Mouse (Mus musculus) layer of hippocampus, postnatal 36 days (tissue): Measurements from ENCODE around the gene 6430548M08Rik. TPM values are rescaled to one million over a fixed set of nuclear protein-coding genes. Genes with fewer than 3 reads are reported as not detected.
A peak's percentile ranks its signal among the peaks of the same experiment; 100 is the strongest.

ENCODE experiments used
- DNase-seq, 2 experiments: peaks; one replicate each; pipeline ENCODE4 v3.0.0; 2022
- total RNA-seq, 2 experiments: library from RNA; stranded (reverse); gene quantifications; 2 replicates each; pipeline ENCODE4 v1.2.3; 2021

6430548M08Rik gene
- total RNA-seq, 2 experiments from 2014 or later: 151 to 168 TPM

DNA sequence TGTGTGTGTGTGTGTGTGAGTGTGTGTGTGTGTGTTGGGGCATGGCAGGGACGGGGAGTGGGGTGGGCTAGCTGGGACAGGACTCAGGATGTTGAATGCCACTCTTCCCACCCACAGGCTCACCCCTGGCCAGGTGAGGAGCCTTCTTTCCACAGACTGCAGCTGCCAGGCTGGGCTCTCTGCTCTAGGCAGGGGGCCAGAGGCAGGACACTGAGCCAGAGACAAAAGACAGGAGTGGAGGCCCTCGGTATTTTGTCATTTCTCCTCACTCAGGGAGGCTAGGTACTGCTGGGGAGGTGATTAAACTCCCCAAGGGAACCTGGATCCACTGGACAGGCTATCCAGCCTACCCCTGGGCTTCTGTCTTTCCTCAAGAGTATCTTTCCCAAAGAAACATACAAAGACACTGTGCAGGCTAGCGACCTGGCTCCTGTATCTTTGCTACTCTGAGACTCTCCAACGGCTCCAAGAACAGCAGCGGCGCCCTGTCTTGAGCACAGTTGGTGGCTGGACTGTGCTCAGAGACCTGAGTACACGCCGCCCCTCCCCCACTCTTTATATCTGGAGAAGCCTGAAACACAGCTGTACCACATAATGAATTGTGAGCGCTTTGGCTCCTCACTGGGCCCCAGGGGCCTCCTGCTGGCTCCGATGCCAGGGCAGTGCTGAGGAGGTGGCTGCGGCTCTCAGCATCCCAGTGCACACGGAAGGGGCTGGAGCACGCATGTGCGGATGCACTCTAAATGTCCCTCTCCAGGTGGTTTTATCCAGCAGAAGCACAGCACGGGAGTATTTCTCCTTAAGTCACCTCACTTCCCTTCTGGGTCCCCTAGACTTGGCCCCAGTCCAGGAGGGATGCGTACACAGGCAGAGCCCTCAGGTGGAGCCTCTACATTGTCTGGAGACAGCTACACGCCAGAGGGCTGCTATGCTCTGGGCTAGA lies 71.2 kb downstream of the 6430548M08Rik start:
- DNase-seq: no peak

DNA sequence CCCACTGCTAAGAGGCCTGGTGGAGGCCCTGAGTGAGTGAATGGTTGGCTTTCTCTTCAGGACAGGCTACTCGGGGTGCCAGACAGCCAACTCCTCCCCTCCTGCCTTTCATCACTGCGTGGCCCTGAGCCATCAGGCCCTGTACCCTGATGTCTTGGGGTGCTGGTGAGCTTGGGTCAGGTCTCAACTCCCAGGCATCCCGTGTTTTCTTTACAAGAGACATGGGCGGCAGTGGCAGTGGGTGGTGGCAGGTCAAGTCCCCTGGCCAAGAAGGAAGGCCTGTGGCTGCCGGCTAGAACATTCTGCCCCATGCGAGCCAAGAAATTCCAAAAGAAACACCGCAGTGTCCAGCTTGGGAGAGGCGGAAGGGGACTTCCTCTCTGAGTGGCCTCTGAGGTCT lies 72.5 kb downstream of the 6430548M08Rik start:
- DNase-seq: no peak

DNA sequence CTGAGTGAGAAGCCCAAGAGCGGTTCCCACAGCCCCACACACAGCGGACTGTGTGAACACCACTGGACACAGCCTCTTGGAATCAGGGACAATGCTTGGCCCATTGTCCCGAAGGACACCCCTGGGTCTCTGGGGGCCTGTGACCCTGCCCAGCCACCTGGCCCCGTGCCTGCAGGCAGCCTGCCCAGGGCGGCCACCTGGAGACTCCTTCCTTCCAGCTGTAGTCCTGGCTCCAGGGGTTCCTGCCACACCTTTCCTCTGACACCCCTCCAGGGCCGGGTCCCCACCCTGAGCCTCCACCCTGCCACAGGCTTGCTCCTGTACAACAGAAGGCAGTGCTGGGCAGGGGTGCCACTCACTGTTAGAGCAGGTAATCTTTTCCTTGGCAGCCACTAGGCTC lies 74.6 kb downstream of the 6430548M08Rik start:
- DNase-seq: no peak

DNA sequence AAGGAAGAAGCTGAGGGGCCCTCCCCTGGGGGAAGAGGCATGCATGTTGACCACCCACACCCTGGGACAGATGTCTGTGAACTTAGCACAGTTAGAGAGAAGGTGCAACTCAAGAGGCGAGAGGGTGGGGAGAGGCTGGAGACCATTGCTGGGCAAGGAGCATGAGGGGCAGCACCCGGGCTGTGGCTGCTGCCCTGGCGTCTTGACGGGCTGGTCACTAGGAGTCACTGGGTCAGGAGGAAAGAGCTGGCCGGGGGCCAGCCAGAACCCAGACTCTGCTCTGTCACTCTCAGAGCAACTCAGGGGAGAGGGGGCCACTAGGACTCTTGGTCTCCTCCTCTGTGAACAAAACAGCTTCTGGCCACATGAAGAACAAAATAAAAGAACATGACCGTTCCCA lies 75.5 kb downstream of the 6430548M08Rik start:
- DNase-seq: no peak

DNA sequence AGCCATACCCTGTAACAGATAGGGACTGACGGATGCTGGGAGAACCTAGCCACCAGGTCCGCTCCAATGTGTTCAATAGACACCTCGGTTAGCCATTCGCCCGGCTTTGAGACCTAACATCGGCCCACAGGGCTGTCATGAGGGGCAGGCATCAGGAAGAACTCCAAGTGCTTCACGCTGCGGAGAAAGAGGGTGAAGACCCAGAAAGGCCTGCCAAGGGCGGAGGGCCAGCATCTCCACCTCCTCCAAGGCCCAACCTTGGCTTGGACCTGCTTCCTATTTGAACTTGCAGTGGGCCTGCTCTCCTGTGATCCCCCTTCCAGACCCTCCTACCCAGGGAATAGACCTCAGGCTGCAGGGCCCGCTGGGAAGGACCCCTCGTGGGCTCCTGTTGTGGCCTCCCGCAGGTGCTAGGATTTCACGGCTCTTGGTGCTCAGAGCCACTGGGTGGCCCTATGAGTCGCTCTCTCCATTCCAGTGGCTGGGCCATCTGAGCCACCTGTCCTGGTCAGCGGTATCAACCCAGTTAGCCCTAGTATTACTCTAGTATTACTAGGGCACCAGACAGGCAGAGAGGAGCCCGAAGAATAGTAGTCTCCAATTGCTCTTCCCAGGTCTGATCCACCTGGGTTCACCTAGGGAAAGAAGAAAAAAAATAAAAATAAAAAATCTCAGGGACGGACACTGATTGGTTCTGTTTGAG lies 76.3 kb downstream of the 6430548M08Rik start:
- DNase-seq: no peak

DNA sequence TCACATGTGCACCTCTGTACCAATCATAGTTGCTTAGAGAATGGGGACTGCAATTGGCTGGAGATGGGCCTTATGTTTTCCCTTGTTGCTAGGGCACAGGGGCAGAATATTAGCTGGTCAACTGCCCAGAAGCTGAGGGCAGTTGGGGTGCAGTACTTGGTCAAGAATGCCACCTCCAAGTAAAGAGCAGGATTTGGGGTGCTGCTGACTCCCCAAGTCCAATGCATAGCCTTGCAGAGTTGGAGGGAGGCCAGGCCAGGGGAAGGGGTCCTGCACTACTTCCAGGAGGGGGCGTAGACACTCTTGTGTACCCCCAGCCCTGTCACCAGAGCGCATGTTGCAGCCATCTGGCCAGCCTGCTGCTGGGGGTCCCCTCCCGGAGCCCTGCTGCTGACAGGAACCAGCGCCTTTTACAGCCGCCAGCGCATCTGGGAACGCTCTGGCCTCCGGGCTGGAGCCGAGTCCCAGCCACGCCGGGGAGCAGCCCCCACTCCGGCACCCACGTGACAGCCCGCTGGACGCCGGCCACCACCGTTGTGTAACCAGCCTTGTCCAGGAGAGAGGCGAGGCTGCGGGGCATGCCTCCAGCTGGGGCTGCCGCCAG lies 77.0 kb downstream of the 6430548M08Rik start:
- DNase-seq: peak; percentile 88 to 89

DNA sequence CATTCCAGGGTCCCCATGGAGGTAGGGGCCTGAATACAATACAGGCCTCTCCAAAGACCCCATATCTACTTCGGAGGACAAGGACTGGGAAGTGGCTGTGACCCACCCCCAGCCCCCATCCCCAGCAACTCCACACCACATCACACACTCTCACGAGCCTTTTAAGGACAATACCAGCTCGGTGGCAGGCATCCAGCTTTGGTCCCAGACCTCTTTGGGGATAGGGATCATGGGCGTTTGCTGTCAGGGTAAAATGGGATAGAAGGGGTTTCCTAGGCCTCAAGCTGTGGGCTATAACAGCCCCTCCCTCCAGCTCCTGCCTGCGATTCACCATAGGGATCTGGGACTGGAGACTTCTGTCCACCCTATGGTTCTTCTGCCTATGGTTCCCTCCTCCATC lies 77.7 kb downstream of the 6430548M08Rik start:
- no peak for DNase-seq

DNA sequence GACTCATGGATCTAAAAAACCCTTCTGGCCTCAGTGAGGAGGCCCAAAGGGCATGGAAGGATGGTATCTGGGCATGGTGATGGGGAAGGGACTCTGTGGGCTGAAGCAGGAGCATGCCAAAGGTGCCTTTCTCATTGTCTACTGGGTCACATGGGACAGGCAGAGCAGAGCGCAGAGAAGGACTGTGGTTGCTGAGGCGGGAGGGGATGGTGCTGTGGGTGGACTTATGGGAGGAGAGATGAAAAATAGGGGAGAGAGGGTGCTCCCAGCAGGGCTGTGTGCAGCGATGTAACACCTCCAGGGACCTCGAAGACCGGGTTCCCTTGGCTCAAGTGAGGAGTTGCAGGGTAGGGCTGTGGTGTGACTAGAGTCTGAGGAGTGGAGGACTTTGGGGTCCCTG lies 78.2 kb downstream of the 6430548M08Rik start:
- no peak for DNase-seq

DNA sequence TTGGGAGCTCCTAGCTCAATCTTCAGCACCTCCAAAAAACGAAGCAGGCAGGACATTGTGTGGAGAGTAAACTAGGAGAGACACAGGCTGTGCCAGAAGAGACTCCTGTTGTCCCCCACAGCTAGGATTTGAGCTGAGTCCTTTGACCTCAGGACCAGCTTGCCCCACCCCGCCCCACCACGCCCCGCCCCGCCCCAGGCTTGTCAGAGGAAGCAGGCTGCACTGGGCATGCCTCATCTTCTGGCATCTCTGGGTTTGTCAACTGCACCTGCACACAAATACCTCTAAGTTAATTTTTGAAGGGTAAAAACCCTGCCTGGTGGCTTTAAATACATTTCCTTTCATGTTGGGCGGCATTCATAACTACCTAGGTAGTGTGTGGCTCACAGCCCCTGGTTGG lies 87.4 kb downstream of the 6430548M08Rik start:
- DNase-seq: no peak

DNA sequence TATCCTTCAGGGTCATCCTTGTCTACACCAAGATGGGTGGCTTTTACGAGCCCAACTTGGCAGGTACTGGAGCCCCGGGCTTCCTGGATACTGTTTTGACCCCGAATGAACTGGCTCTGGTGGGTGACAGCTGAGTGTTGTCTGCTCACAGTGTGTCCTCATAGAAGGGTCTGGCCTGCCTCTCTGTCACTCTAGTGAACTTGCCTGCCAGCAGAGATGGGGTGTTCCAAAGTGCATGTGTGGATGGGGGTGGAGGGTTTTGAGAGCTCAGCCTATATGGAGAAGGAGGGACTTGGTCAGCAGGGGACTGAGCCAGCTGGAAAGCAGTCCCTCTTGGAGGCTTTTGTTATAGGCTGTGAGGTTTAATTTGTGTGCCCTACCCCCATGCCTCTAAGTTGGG lies 88.6 kb downstream of the 6430548M08Rik start:
- no peak for DNase-seq

DNA sequence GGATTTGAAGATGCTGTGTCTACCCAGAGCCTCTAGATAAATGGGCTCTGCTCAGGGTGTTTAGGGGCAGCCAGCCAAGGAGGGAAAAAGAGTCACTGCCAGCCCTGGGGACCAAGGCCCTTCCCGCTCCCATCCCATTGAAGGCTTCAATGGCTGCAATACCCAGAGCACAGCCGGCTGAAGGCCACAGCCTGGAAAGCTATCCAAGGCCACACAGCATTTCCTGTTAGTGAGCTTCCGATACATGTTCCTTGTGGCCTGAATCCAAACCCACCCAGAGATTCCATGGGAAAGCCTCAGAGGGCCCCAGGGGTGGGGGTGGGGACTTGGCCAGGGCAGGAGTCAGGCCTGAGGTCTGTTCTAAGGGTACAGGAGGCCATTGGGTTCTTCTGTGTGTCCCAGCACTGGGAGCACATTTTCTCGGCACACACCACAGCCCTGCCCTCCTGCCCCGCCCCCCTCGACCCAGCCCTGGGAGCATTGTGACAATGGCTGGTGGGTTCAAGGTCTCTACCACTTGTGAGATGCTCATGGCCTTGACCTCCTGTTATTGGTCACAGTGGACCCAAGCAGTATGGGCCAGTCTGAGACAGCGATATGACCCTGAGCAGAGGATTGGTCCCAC lies 90.9 kb downstream of the 6430548M08Rik start:
- no peak for DNase-seq

DNA sequence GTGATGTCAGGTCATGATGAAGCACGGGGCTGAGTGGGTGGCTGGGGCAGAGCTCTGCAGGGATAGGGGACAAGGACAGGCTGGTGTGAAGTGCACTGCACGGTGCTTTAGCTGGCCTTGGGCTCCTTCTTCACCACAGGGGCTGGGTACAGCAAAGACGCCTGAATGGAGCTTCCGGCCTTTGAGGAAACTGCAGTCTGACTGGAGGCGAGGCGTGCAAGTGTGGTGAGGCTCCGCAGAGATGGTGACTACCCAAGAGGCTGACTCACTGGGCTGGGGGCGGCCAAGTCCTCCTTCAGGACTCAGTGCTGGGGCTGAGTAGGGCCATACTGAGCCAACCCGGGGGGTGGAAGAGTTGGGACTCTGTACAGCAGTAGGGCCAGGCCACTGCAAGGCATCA lies 92.0 kb downstream of the 6430548M08Rik start:
- DNase-seq: no peak

DNA sequence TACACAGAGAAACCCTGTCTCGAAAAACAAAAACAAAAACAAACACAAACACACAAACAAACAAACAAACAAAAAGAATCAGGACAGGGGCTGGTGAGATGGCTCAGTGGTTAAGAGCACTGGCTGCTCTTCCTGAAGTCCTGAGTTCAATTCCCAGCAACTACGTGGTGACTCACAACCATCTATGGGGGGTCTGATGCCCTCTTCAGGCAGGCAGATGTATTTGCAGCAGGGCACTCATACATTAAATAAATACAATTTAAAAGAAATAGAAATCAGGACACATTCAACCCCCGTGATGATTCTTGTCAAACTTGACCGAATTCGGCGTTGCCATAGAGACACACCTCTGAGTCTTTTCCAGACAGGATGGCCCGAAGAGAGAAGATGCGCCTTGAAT lies 93.4 kb downstream of the 6430548M08Rik start:
- DNase-seq: no peak

DNA sequence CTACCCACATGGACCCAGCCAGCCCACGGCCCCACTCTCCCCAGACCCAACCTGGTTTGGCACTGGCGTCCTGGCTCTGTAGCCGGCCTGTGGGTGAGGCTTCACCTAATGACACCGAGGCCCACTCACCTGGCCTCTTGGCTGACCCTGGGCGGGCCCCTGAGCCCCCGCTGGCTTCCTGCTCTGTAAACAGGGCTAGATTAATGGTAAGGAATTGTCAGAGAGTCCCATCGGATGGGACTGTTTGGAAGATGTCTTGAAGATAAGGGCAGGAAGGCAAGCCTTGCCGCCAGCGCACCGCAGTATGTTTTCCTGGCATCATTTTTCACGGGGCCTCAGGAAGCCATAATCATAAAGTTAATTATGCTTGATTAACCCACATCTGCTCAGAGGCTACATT lies 94.2 kb downstream of the 6430548M08Rik start:
- no peak for DNase-seq

DNA sequence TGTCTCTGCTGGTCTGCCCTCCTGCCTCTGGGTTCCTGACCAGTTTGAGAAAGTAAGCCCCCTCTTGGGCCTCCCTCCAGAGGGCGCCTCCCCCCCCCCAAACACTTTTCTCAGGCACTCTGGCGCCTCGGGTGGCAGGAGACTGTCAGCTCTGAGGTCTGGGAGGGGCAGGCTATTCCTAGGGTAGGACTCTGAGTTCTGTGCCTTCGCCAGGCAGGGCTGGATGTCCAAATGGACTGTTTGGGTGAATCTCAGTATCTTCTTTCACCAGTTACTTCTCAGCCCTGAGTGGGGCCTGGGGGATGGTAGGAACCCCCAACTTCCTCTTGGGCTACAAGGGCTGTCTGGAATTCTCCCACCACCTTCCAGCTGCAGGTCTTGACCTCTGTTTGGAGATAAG lies 97.4 kb downstream of the 6430548M08Rik start:
- DNase-seq: no peak

DNA sequence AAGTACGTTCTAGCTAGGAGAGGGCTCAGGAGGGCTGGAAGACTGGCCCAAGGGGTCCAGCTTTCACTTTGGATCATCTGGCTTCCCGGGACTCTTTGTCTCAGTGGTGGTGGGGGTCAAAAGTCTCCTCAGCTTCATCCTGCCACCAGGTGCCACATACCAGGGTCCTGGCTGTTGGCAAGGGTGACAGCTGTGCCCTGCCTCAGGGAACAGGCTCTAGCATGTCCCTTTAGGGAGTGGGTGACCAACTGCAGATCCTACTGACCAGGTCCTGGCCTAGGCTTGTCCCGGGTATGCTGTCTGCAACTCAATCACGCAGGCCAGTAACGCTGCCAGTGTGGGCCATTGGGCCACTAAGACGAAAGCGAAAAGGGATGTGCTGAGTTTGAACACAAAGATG lies 98.6 kb downstream of the 6430548M08Rik start:
- no peak for DNase-seq

DNA sequence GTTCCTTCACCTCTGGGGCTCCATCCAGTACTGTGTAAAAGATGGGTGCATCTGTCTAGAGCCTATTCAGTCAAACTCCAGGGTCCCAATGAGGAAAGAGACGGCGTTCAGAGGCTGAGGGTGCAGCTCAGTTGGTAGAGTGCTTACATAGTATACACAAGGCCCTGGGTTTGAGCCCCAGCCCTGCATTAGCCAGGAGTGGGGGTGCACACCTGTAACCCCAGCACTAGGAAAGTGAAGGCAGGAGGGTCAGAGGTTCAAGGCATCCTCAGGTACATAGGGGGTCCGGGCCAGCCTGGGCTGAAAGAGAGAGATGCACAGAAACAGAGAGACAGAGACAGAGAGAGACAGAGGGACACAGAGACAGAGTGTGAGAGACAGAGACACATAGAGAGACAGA lies 99.3 kb downstream of the 6430548M08Rik start:
- DNase-seq: no peak

DNA sequence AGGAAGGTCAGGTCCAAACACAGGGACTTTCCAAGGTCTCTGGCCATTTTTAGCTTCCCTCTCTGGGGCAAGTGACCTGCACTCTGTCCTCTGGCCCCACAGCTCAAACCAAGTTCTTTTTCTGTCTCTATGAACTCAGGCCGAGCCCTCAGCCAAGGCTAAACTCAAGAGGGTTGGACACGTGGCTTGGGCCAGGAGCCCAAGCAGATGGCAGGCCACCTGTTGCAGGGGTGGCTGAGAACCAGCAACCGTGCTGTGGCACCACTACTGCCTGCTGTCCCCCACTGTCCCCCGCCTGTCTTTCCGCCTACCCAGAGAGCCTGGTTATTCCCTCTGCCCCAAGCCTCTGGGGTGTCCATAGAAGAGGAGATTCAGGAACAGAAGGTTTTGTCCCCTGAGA lies 100.0 kb downstream of the 6430548M08Rik start:
- DNase-seq: no peak
